Mouse (Mus musculus) intestine, embryonic 15.5 days (tissue): ENCODE data around the gene Pmp22. TPM values are rescaled to one million over a fixed set of nuclear protein-coding genes. Genes with fewer than 3 reads are reported as not detected.

Experiments used
- polyA plus RNA-seq: library from polyadenylated mRNA; unstranded; fragments of >200 nt; fragmentation: Nextera tagmentation; extraction: Ambion mirVana; gene quantifications from 2 replicates; pipeline ENCODE4 v1.2.1, GENCODE M21; 2015

The Pmp22 gene
- polyA plus RNA-seq, 1 experiment from 2014 or later: 115 TPM

Other genes starting within 250 kb of the Pmp22 start
- 79.6 and 82.3 TPM in 2 replicates for gene Tvp23b, start 249.5 kb upstream of the Pmp22 start, polyA plus RNA-seq
- gene Cdrt4, start 177.8 kb upstream of the Pmp22 start, polyA plus RNA-seq: not detected in 2 replicates
- gene Tekt3, start 67.3 kb upstream of the Pmp22 start, polyA plus RNA-seq: 0.08 TPM in 1 of 2 replicates, not detected in the other